Mouse (Mus musculus) heart, postnatal 0 days (tissue): Measurements from ENCODE around the gene Srrm3.
A peak's percentile ranks its signal among the peaks of the same experiment; 100 is the strongest.

Experiments
- CTCF ChIP-seq: IDR thresholded peaks from 2 replicates; pipeline ENCODE4 v1.5.1; 2016; ENCODE audit warnings: antibody characterized with exemption, control low read depth, low read depth
- EP300 ChIP-seq: IDR thresholded peaks from 2 replicates; pipeline ENCODE4 v1.6.1; 2016; ENCODE audit warnings: antibody characterized with exemption, low read depth

GRCm38 (mm10) chr5:135799746-135800145 lies 6.9 kb upstream of the Srrm3 start:
- TF ChIP-seq CTCF (peak; percentile 14; the same call in 1 of the 2 replicates), EP300 (no peak)
